Mouse (Mus musculus): Measurements from ENCODE around the gene Rab19.
"Not testable (repeated sequence)": the region's sequence is repeated elsewhere in the genome, so short reads cannot be mapped to it uniquely, and the experiment has no call there.

Gene Rab19

GRCm38 (mm10) chr6:39381125-39381880 is at the start of gene Rab19:
Gene Rab19, plus strand, starts transcription at chr6:39381175.
- no peak for DNase-seq (ENCODE audit: low spot score in 2 of 2)

- DNase-seq (ENCODE audit: low spot score in 2 of 2), result no peak
Observed at GRCm38 (mm10) chr6:39331998-39332700, 48.8 kb upstream of the Rab19 start.

- DNase-seq (ENCODE audit: low spot score in 2 of 2), result no peak
Observed at GRCm38 (mm10) chr6:39334224-39334623, 46.8 kb upstream of the Rab19 start.

- no peak for DNase-seq (ENCODE audit: low spot score in 2 of 2)
Observed at GRCm38 (mm10) chr6:39334873-39335272, 46.1 kb upstream of the Rab19 start.

- DNase-seq (ENCODE audit: low spot score in 2 of 2), result no peak
Observed at GRCm38 (mm10) chr6:39338359-39338758, 42.6 kb upstream of the Rab19 start.

- DNase-seq (ENCODE audit: low spot score in 2 of 2), result no peak
Observed at GRCm38 (mm10) chr6:39341798-39342197, 39.2 kb upstream of the Rab19 start.

GRCm38 (mm10) chr6:39344020-39344419 is 37.0 kb upstream of the Rab19 start:
- DNase-seq (ENCODE audit: low spot score in 2 of 2), result peak; percentile 57 to 75

- DNase-seq (ENCODE audit: low spot score in 2 of 2), result no peak
Observed at GRCm38 (mm10) chr6:39345430-39345829, 35.5 kb upstream of the Rab19 start.

- no peak for DNase-seq (ENCODE audit: low spot score in 2 of 2)
Observed at GRCm38 (mm10) chr6:39346991-39347501, 33.9 kb upstream of the Rab19 start.

GRCm38 (mm10) chr6:39347880-39348814 is 32.8 kb upstream of the Rab19 start:
- DNase-seq (ENCODE audit: low spot score in 2 of 2), result no peak

GRCm38 (mm10) chr6:39348946-39349345 is 32.0 kb upstream of the Rab19 start:
- no peak for DNase-seq (ENCODE audit: low spot score in 2 of 2)

GRCm38 (mm10) chr6:39359207-39359606 is 21.8 kb upstream of the Rab19 start:
- not testable (repeated sequence) for DNase-seq (ENCODE audit: low spot score in 2 of 2)

GRCm38 (mm10) chr6:39362684-39363083 is 18.3 kb upstream of the Rab19 start:
- no peak for DNase-seq (ENCODE audit: low spot score in 2 of 2)

- no peak for DNase-seq (ENCODE audit: low spot score in 2 of 2)
Observed at GRCm38 (mm10) chr6:39369631-39370030, 11.3 kb upstream of the Rab19 start.

- DNase-seq (ENCODE audit: low spot score in 2 of 2), result no peak
Observed at GRCm38 (mm10) chr6:39372042-39372441, 8.9 kb upstream of the Rab19 start.

GRCm38 (mm10) chr6:39372727-39373126 is 8.2 kb upstream of the Rab19 start:
- no peak for DNase-seq (ENCODE audit: low spot score in 2 of 2)

- DNase-seq (ENCODE audit: low spot score in 2 of 2), result no peak
Observed at GRCm38 (mm10) chr6:39373301-39373955, 7.5 kb upstream of the Rab19 start.

- no peak for DNase-seq (ENCODE audit: low spot score in 2 of 2)
Observed at GRCm38 (mm10) chr6:39376775-39377174, 4.2 kb upstream of the Rab19 start.

GRCm38 (mm10) chr6:39377311-39377827 is 3.6 kb upstream of the Rab19 start, which contains the start of gene Slc37a3:
Gene Slc37a3, minus strand, starts transcription at chr6:39377675.
- DNase-seq (ENCODE audit: low spot score in 2 of 2), result peak; percentile 79 to 84

- not testable (repeated sequence) for DNase-seq (ENCODE audit: low spot score in 2 of 2)
Observed at GRCm38 (mm10) chr6:39378161-39378835, 2.7 kb upstream of the Rab19 start.

Data from frontal cortex, postnatal 10 days (tissue).